Mouse (Mus musculus) embryonic fibroblast, embryonic 13.5 days (primary cell): Measurements from ENCODE around the gene D130043K22Rik. TPM values are rescaled to one million over a fixed set of nuclear protein-coding genes. Genes with fewer than 3 reads are reported as not detected.

Source experiments
- H3K27ac ChIP-seq: 2 replicates; pipeline ENCODE4 v1.5.1; 2012; ENCODE audit warnings: low read length, control low read depth, inconsistent platforms; ENCODE audit not compliant: insufficient read depth
- H3K4me1 ChIP-seq: 2 replicates; pipeline ENCODE4 v1.6.1; 2011; ENCODE audit warnings: low read length; ENCODE audit not compliant: control insufficient read depth, insufficient read depth
- H3K4me3 ChIP-seq: 2 replicates; pipeline ENCODE4 v1.5.1; 2011; ENCODE audit warnings: mild to moderate bottlenecking, control low read depth, low read length; ENCODE audit not compliant: insufficient read depth
- CTCF ChIP-seq: IDR thresholded peaks from 2 replicates; pipeline ENCODE4 v1.5.1; 2011; ENCODE audit warnings: mild to moderate bottlenecking, control low read depth, low read length, moderate library complexity, borderline replicate concordance; ENCODE audit not compliant: insufficient read depth
- POLR2A ChIP-seq: IDR thresholded peaks from 2 replicates; pipeline ENCODE4 v1.6.1; 2011; ENCODE audit warnings: low read depth, mild to moderate bottlenecking, control low read depth, low read length, moderate library complexity
- polyA plus RNA-seq: library from polyadenylated mRNA; stranded (reverse); fragments of >200 nt; gene quantifications from 2 replicates; pipeline ENCODE4 v1.2.4, GENCODE M21; 2011; ENCODE audit warnings: low read depth; ENCODE audit not compliant: missing spikeins, insufficient read length

The D130043K22Rik gene
- polyA plus RNA-seq, 1 experiment: 0.51 TPM

DNA sequence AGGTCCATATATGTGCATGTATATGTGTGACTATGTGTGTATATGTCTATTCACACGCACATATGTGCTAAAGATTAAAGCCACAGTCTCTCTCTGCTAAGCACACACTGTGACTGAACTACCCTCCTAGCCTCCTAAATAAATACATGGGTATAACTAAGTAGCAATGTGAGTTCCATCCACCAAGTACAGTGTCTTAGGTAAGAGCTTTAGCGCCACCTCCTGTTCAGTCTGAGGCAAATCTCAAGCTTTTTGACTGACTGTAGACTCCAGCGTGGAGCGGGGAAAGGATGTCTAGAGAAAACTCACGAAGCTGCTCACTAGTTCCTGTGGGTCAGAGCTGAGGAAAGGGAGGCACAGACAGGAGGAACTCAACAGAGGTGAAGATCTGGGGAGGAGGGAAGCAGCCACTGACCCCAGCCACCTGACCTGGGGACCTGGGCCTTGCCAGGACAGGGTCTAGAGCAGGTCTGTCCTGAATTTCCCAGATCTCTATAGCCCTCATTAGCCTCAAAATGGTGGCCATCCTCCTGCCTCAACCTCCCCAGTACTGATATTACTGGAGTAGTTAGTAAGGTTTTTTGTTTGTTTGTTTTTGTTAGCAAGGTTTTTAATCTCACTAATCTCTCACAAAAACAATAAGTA lies 75.5 kb downstream of the D130043K22Rik start:
- H3K4me1 ChIP-seq: no peaks in the 10 kb centered on the region
- H3K4me3 ChIP-seq: no peak overlapping the region
- no peak overlapping the region for H3K27ac ChIP-seq
- no peak for TF ChIP-seq CTCF
- no peak for TF ChIP-seq POLR2A

DNA sequence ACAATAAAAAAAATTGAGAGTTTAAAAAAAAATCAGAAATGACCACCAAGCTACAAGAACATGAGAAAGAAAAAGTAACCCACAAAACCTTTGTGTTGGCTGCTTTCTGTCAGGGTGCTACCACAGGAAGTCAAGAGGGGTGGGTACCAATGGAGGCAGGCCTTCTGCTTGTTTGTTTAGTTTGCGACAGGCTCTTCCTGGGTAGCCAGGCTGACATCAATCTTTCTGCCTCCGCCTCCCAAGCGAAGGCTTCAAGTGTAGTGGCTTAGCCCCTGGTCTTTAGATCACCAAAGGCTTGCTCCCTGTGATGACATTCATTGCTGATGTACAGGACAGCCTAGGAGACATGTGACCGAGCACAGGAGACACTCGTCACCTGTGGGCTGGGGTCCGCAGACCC lies 76.3 kb downstream of the D130043K22Rik start:
- TF ChIP-seq CTCF (no peak), POLR2A (no peak)
- Histone ChIP-seq H3K4me3 (no peak overlapping the region), H3K4me1 (no peaks in the 10 kb centered on the region)

GRCm38 (mm10) chr13:24923991-24924390 lies 79.1 kb downstream of the D130043K22Rik start:
- H3K4me3 ChIP-seq: no peak overlapping the region
- TF ChIP-seq POLR2A: no peak
- no peak for TF ChIP-seq CTCF
- H3K4me1 ChIP-seq: no peaks in the 10 kb centered on the region
- no peak overlapping the region for H3K27ac ChIP-seq

More for the DNA sequence above, 76.3 kb downstream of the D130043K22Rik start:
- no peak overlapping the region for H3K27ac ChIP-seq

DNA sequence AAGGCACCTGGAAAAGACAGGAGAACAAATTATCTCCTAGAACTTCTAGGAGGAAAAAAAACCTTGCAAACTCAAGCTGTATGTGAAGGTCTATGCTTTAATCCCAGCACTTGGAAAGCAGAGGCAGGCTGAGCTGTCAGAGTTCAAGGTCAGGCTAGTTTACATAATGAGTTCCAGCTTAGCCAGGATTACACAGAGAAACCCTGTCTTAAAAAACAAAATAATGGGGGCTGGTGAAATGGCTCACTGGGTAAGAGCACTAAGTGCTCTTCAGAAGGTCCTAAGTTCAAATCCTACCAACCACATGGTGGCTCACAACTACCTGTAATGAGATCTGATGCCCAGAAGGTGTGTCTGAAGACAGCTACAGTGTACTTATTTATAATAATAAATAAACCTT lies 85.7 kb downstream of the D130043K22Rik start:
- no peak for TF ChIP-seq CTCF
- no peak for TF ChIP-seq POLR2A
- Histone ChIP-seq H3K27ac (no peak overlapping the region), H3K4me1 (no peaks in the 10 kb centered on the region), H3K4me3 (no peak overlapping the region)

GRCm38 (mm10) chr13:24933199-24933598 lies 88.3 kb downstream of the D130043K22Rik start:
- H3K27ac ChIP-seq: no peak overlapping the region
- TF ChIP-seq CTCF (no peak), POLR2A (no peak)
- no peaks in the 10 kb centered on the region for H3K4me1 ChIP-seq
- no peak overlapping the region for H3K4me3 ChIP-seq

- 0 out of 2 replicates have a peak, but pooled peaks cover 2% of the 10 kb centered on the region for H3K4me1 ChIP-seq
- H3K4me3 ChIP-seq: peak overlapping the region; percentile 59
- H3K27ac ChIP-seq: no peak overlapping the region
- TF ChIP-seq POLR2A: no peak
- no peak for TF ChIP-seq CTCF
Measured at GRCm38 (mm10) chr13:24936772-24937107, 91.8 kb downstream of the D130043K22Rik start.

- Histone ChIP-seq H3K4me1 (0 out of 2 replicates have a peak, but pooled peaks cover 2% of the 10 kb centered on the region), H3K27ac (no peak within 1 kb of the TSS), H3K4me3 (peak within 1 kb of the TSS; percentile 59)
- TF ChIP-seq POLR2A (peak; percentile 23; the same call in 1 of the 2 replicates), CTCF (peak; percentile 34; the same call in 1 of the 2 replicates)
Measured at GRCm38 (mm10) chr13:24937108-24937838, 92.3 kb downstream of the D130043K22Rik start, which contains the start of gene Aldh5a1. Gene Aldh5a1 (minus strand): TSS chr13:24937661.

DNA sequence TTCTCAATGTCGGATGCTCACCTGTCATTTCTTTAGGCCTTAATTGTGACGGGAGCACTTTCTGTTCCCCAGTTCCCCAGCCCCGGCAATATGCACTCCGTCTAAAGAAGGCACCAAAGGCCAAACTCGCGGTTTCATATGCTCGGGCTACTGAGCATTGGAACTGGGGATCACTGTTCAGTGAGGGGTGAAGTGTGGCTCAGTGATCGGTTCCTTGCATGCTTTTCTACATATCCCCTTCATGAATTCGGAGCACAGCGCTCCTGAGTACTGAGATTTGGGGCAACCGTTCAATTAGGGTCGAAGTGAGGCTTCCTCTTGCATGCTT lies 92.9 kb downstream of the D130043K22Rik start:
- peak overlapping the region; percentile 59 for H3K4me3 ChIP-seq
- no peak overlapping the region for H3K27ac ChIP-seq
- TF ChIP-seq CTCF (no peak), POLR2A (no peak)
- H3K4me1 ChIP-seq: 0 out of 2 replicates have a peak, but pooled peaks cover 2% of the 10 kb centered on the region

DNA sequence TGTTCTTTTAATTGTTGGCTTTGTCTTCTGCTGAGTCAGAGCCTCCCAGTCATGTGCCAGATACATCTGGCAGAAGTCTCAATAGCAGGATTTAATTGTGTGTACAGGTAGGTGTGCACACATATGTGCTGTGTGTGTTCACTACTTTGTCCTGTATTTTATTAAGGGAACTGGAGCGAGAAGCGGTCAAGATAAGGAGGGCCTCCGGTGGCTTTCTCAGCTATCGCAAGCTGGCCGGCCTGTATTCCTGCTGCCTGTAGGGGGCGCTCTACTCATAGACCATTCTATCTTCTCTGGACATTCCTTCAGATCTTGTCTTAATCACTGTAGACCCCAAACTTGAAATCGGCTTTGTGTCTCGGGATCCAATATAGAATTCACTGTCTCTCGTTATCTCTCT lies 93.7 kb downstream of the D130043K22Rik start:
- TF ChIP-seq POLR2A (no peak), CTCF (peak; percentile 30; the same call in 1 of the 2 replicates)
- Histone ChIP-seq H3K4me3 (no peak overlapping the region), H3K4me1 (0 out of 2 replicates have a peak, but pooled peaks cover 2% of the 10 kb centered on the region), H3K27ac (no peak overlapping the region)

DNA sequence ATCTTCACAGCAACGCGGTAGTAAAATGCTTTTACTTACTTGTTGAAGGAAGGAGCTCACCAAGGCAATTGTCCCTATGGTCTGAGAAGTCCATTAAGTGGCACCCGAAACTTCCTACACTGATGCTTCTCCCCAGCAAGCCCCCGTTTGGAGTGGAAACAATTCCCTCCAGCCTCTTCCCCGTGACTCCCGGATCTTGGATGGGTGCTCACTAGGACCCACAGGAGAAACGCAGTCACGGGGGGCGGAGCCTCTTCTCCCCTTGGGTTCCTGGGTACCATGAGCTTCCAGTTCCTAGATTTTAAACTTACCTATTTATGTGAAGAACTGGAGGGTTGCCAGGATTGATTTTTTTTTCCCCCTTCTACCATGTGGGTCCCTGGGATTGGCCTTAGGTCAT lies 94.5 kb downstream of the D130043K22Rik start:
- Histone ChIP-seq H3K27ac (no peak overlapping the region), H3K4me3 (no peak overlapping the region), H3K4me1 (0 out of 2 replicates have a peak, but pooled peaks cover 2% of the 10 kb centered on the region)
- TF ChIP-seq CTCF: no peak
- no peak for TF ChIP-seq POLR2A
